37 mouse cellular contexts compared by ENCODE assay signal in genomic region chr9:87187336-87187735, GRCm38 (mm10). TPM values are rescaled to one million over a fixed set of nuclear protein-coding genes. Genes with fewer than 3 reads are reported as not detected.
"Had no signal": no experiment of that assay in that cellular context is flagged by ENCODE, and none has a peak within 500 bp of the region (broad histone marks: within the 10 kb centered on the region; RNA-seq: fewer than 3 reads in every experiment).

No protein-coding gene starts in this region.

- H3K4me1 ChIP-seq: heart, embryonic 12.5 days; heart, embryonic 13.5 days; heart, embryonic 15.5 days; hindbrain, embryonic 10.5 days; hindbrain, embryonic 12.5 days; hindbrain, embryonic 13.5 days; hindbrain, embryonic 15.5 days; intestine, embryonic 15.5 days had no signal

- H3K27ac ChIP-seq: heart, embryonic 13.5 days; heart, embryonic 15.5 days; hindbrain, embryonic 10.5 days; hindbrain, embryonic 12.5 days; hindbrain, embryonic 13.5 days; hindbrain, embryonic 14.5 days; hindbrain, embryonic 15.5 days; hindbrain, postnatal 0 days; intestine, embryonic 15.5 days; kidney, embryonic 15.5 days; kidney, postnatal 0 days; layer of hippocampus, adult 2 months; left cerebral cortex, adult 2 months had no signal

- DNase-seq: heart, postnatal 10 days; heart, postnatal 14 days; heart, postnatal 36 days; heart, postnatal 4 days; kidney, adult 11 months; kidney, adult 18-20 months; kidney, adult 2 months; kidney, adult 8-10 months; kidney, adult 9 months; kidney, postnatal 10 days; kidney, postnatal 14 days; kidney, postnatal 25 days; kidney, postnatal 36 days; kidney, postnatal 4 days; layer of hippocampus, adult 9-11 months; layer of hippocampus, postnatal 36 days had no signal

- H3K4me3 ChIP-seq: heart, embryonic 12.5 days; heart, embryonic 13.5 days; heart, embryonic 15.5 days; hindbrain, embryonic 10.5 days; hindbrain, embryonic 12.5 days; hindbrain, embryonic 13.5 days; hindbrain, embryonic 15.5 days; intestine, embryonic 15.5 days; kidney, embryonic 15.5 days; layer of hippocampus, adult 2 months; left cerebral cortex, adult 2 months had no signal

- H3K9ac ChIP-seq: heart, embryonic 12.5 days; heart, embryonic 13.5 days; heart, embryonic 15.5 days; hindbrain, embryonic 12.5 days; hindbrain, embryonic 13.5 days; hindbrain, embryonic 14.5 days; hindbrain, embryonic 15.5 days; intestine, embryonic 15.5 days; kidney, embryonic 15.5 days had no signal

- H3K4me2 ChIP-seq: heart, embryonic 12.5 days; heart, embryonic 13.5 days; heart, embryonic 15.5 days; hindbrain, embryonic 12.5 days; hindbrain, embryonic 13.5 days; hindbrain, embryonic 14.5 days; hindbrain, embryonic 15.5 days; intestine, embryonic 15.5 days; kidney, embryonic 15.5 days had no signal

- H3K9me3 ChIP-seq: heart, embryonic 15.5 days; hindbrain, embryonic 15.5 days; intestine, embryonic 15.5 days; kidney, embryonic 15.5 days had no signal

- H3K27me3 ChIP-seq: heart, embryonic 12.5 days; heart, embryonic 13.5 days; heart, embryonic 15.5 days; hindbrain, embryonic 12.5 days; hindbrain, embryonic 13.5 days; hindbrain, embryonic 15.5 days; intestine, embryonic 15.5 days; kidney, embryonic 15.5 days had no signal

- ATAC-seq: hindbrain, embryonic 16.5 days; hindbrain, postnatal 0 days; inflammation-experienced regulatory T-cells, adult 6 months; intestine, embryonic 15.5 days; intestine, embryonic 16.5 days; intestine, postnatal 0 days had no signal

RNA-seq across cellular contexts. Expression of gene Mrap2, which starts 43.2 kb away (rescaled TPM):
- total RNA-seq: hematopoietic stem cell, adult 5-6 weeks had no signal
- polyA plus RNA-seq: heart, embryonic 12.5 days; heart, embryonic 13.5 days; heart, embryonic 15.5 days; heart, postnatal 0 days; hindbrain, embryonic 10.5 days; kidney, embryonic 14.5 days had no signal
